Mouse (Mus musculus): ENCODE data around the gene Arhgef11. TPM values are rescaled to one million over a fixed set of nuclear protein-coding genes. Genes with fewer than 3 reads are reported as not detected.

The Arhgef11 gene
- total and polyA plus RNA-seq, 2 experiments from 2014 or later = 16.4 to 67.5 TPM

GRCm38 (mm10) chr3:87616354-87616753, 1.0 kb upstream of the Arhgef11 start:
- WGBS = 59% methylated on average over 4 of the region's 4 CpGs
- H3K4me2 ChIP-seq (ENCODE audit: low read depth, low read length, poor library complexity, severe bottlenecking) = peak overlapping the region; percentile 95; the same call in 1 of the 2 replicates
- no peak overlapping the region for H3K27ac ChIP-seq (ENCODE audit: low read depth, low read length)
- DNase-seq (ENCODE audit: low spot score) = no peak
- no peaks in the 10 kb centered on the region for H3K36me3 ChIP-seq (ENCODE audit: insufficient read depth, low read length)
- peak; percentile 12; the same call in 1 of the 2 replicates for TF ChIP-seq CTCF (IDR thresholded peaks at IDR 0.05)
- no peaks in the 10 kb centered on the region for H3K27me3 ChIP-seq (ENCODE audit: insufficient read depth, low read length)
- peak overlapping the region; percentile 86; the same call in 1 of the 2 replicates for H3K4me3 ChIP-seq (ENCODE audit: low read depth, low read length)
- H3K9ac ChIP-seq (replicated peaks; ENCODE audit: low read length, poor library complexity, severe bottlenecking) = no peak overlapping the region
- ATAC-seq (ENCODE audit: low FRiP score) = 0 out of 2 replicates have a peak, but pooled peaks have one; percentile 15
- peaks cover 14% of the 10 kb centered on the region for H3K4me1 ChIP-seq (ENCODE audit: insufficient read depth, low read length)
- H3K9me3 ChIP-seq (ENCODE audit: low read length) = no peaks in the 10 kb centered on the region

DNA sequence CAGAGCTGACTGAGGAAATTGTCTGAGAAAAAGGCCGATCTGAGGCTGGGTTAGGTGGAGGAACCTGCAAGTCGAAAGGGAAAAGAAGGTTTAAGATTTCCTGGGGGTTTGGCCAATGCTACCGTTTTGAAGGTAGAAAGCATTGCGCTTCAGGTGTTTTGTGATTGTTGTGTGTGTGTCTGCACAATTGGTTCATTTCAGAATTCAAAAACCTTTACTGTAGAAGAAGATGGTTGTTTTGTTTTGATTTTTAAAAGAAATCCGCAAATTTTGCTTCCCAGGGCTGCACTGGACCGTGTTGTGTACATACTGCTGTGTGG, 412 bp downstream of the Arhgef11 start:
- DNase-seq (ENCODE audit: low spot score) = no peak
- H3K9me3 ChIP-seq (ENCODE audit: low read length) = no peaks in the 10 kb centered on the region
- no peak; the same call in 1 of the 2 replicates for ATAC-seq (ENCODE audit: low FRiP score)
- peak overlapping the region; percentile 86 for H3K27ac ChIP-seq (ENCODE audit: low read depth, low read length)
- no peaks in the 10 kb centered on the region for H3K27me3 ChIP-seq (ENCODE audit: insufficient read depth, low read length)
- H3K4me2 ChIP-seq (ENCODE audit: low read depth, low read length, poor library complexity, severe bottlenecking) = peak overlapping the region; percentile 95
- peak overlapping the region; percentile 89 for H3K9ac ChIP-seq (replicated peaks; ENCODE audit: low read length, poor library complexity, severe bottlenecking)
- peaks cover 14% of the 10 kb centered on the region for H3K4me1 ChIP-seq (ENCODE audit: insufficient read depth, low read length)
- 1% methylated on average over 6 of the region's 6 CpGs for WGBS
- peak overlapping the region; percentile 86 for H3K4me3 ChIP-seq (ENCODE audit: low read depth, low read length)
- no peaks in the 10 kb centered on the region for H3K36me3 ChIP-seq (ENCODE audit: insufficient read depth, low read length)
- no peak for TF ChIP-seq CTCF (IDR thresholded peaks at IDR 0.05)

DNA sequence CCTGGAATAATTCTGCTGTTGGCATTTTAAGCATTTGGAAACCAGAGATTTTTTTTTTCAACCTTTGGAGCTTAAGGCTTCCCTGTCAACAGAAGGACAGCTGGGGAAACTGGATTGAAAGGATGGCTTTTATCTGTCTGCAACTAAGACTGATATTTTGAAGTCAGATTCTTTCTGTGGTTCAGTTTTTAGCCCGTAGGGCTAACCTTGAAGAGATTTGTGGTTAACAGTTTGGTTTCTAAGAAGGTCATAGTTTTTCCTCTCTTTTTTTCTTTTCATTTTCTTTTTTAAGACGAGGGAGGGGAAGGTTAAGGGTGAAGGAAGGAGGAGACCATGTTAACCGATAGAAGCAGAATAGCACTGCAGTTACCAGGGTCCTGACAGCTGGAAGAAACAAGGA, 881 bp downstream of the Arhgef11 start:
- ATAC-seq (ENCODE audit: low FRiP score) = no peak
- no peak for DNase-seq (ENCODE audit: low spot score)
- no peaks in the 10 kb centered on the region for H3K36me3 ChIP-seq (ENCODE audit: insufficient read depth, low read length)
- 0% methylated on average over 3 of the region's 3 CpGs for whole genome bisulfite sequencing
- no peaks in the 10 kb centered on the region for H3K27me3 ChIP-seq (ENCODE audit: insufficient read depth, low read length)
- no peak overlapping the region; the same call in 1 of the 2 replicates for H3K27ac ChIP-seq (ENCODE audit: low read depth, low read length)
- H3K4me1 ChIP-seq (ENCODE audit: insufficient read depth, low read length) = peaks cover 14% of the 10 kb centered on the region
- H3K9ac ChIP-seq (replicated peaks; ENCODE audit: low read length, poor library complexity, severe bottlenecking) = peak overlapping the region; percentile 89
- no peaks in the 10 kb centered on the region for H3K9me3 ChIP-seq (ENCODE audit: low read length)
- no peak for TF ChIP-seq CTCF (IDR thresholded peaks at IDR 0.05)
- peak overlapping the region; percentile 86 for H3K4me3 ChIP-seq (ENCODE audit: low read depth, low read length)
- H3K4me2 ChIP-seq (ENCODE audit: low read depth, low read length, poor library complexity, severe bottlenecking) = peak overlapping the region; percentile 95

DNA sequence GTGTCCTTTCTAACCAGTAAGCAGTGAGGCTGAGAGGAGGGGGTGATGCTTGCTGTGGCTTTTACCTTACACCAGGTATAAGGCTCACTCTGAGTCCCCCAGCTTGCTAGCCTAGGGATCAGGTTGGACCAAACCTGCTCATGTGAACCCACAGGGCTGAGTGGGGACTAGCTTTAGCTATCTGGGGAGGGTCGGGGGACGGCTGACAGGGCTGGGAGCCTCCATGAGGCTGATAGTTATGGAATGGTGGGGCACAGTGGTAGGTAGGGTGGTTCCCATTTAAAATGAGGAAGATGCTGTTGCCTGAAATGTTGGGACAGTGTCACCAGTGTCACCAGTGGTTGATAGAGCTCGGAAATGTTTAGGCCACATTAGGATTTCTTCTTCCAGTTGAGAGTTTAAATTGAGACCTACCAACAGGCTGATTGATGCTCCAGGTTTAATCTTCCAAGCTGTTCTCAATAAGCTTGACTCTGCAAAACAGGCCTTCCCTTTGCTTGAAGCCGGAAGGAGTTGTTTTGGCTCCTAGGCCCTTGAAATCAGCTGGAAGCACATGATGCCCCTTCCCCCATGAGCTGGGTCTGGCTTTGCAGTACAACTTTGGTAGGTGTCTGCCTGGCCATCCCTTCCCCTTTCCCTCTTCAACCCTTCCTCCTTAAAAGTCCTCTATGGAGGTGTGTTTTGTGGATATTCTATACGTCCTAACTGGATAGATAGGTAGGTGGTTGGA, 1.8 kb downstream of the Arhgef11 start:
- Histone ChIP-seq H3K4me1 (ENCODE audit: insufficient read depth, low read length) (peaks cover 14% of the 10 kb centered on the region), H3K9ac (replicated peaks; ENCODE audit: low read length, poor library complexity, severe bottlenecking) (peak overlapping the region; percentile 89), H3K4me2 (ENCODE audit: low read depth, low read length, poor library complexity, severe bottlenecking) (peak overlapping the region; percentile 95), H3K4me3 (ENCODE audit: low read depth, low read length) (peak overlapping the region; percentile 86), H3K9me3 (ENCODE audit: low read length) (no peaks in the 10 kb centered on the region), H3K27me3 (ENCODE audit: insufficient read depth, low read length) (no peaks in the 10 kb centered on the region), H3K27ac (ENCODE audit: low read depth, low read length) (0 out of 2 replicates have a peak overlapping the region, but pooled peaks have one; percentile 6), H3K36me3 (ENCODE audit: insufficient read depth, low read length) (no peaks in the 10 kb centered on the region)
- TF ChIP-seq CTCF (IDR thresholded peaks at IDR 0.05) = no peak
- no peak for ATAC-seq (ENCODE audit: low FRiP score)
- no peak for DNase-seq (ENCODE audit: low spot score)
- WGBS = 41% methylated on average over 5 of the region's 5 CpGs

- Histone ChIP-seq H3K4me3 (ENCODE audit: low read depth, low read length) (peak overlapping the region; percentile 86), H3K36me3 (ENCODE audit: insufficient read depth, low read length) (no peaks in the 10 kb centered on the region), H3K27ac (ENCODE audit: low read depth, low read length) (0 out of 2 replicates have a peak overlapping the region, but pooled peaks have one; percentile 6), H3K27me3 (ENCODE audit: insufficient read depth, low read length) (no peaks in the 10 kb centered on the region), H3K4me1 (ENCODE audit: insufficient read depth, low read length) (peaks cover 14% of the 10 kb centered on the region), H3K9me3 (ENCODE audit: low read length) (no peaks in the 10 kb centered on the region), H3K9ac (replicated peaks; ENCODE audit: low read length, poor library complexity, severe bottlenecking) (peak overlapping the region; percentile 44), H3K4me2 (ENCODE audit: low read depth, low read length, poor library complexity, severe bottlenecking) (peak overlapping the region; percentile 95)
- ATAC-seq (ENCODE audit: low FRiP score) (no peak), DNase-seq (ENCODE audit: low spot score) (no peak)
- 42% methylated on average over 7 of the region's 7 CpGs for WGBS
- TF ChIP-seq CTCF (IDR thresholded peaks at IDR 0.05) = no peak
Observed at GRCm38 (mm10) chr3:87620218-87620891, 3.0 kb downstream of the Arhgef11 start.

DNA sequence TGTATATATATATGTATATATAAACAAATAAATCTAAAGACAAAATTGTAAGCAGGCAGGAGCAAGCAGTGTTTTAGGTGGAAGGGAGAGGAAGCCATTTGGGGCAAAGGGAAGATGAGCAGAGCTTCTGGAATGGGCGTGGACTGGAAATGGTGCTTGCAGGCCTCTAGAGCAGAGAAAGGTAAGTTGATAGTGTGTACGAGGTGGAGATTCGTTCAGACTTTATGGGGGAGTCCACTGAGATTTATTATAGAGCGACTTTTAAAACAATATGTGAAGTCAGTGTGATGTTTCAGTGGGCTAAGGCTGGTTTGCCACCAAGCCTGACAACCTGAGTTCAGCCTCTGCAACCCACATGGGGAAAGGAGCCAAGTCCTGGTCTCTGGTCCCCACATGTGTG, 7.5 kb downstream of the Arhgef11 start:
- Histone ChIP-seq H3K36me3 (ENCODE audit: insufficient read depth, low read length) (no peaks in the 10 kb centered on the region), H3K4me1 (ENCODE audit: insufficient read depth, low read length) (peaks cover 10% of the 10 kb centered on the region), H3K27me3 (ENCODE audit: insufficient read depth, low read length) (no peaks in the 10 kb centered on the region), H3K4me2 (ENCODE audit: low read depth, low read length, poor library complexity, severe bottlenecking) (no peak overlapping the region), H3K27ac (ENCODE audit: low read depth, low read length) (no peak overlapping the region), H3K9me3 (ENCODE audit: low read length) (no peaks in the 10 kb centered on the region), H3K9ac (replicated peaks; ENCODE audit: low read length, poor library complexity, severe bottlenecking) (no peak overlapping the region), H3K4me3 (ENCODE audit: low read depth, low read length) (no peak overlapping the region)
- DNase-seq (ENCODE audit: low spot score) (no peak), ATAC-seq (ENCODE audit: low FRiP score) (no peak)
- TF ChIP-seq CTCF (IDR thresholded peaks at IDR 0.05) = no peak
- whole genome bisulfite sequencing = 94% methylated on average over 4 of the region's 4 CpGs

Measured in midbrain, postnatal 0 days (tissue).